Mouse (Mus musculus): Measurements from ENCODE around the gene Pgm2.

GRCm38 (mm10) chr5:64078740-64079461, 13.8 kb upstream of the Pgm2 start:
- TF ChIP-seq EP300 (IDR thresholded peaks at IDR 0.05; ENCODE audit: low read depth) (no peak), CTCF (IDR thresholded peaks at IDR 0.05; ENCODE audit: low read depth) (no peak)

Measured in heart, postnatal 0 days (tissue).